Mouse (Mus musculus) adrenal gland (tissue): ENCODE results near the gene Krt6a.
"Not testable (repeated sequence)": the region's sequence is repeated elsewhere in the genome, so short reads cannot be mapped to it uniquely, and the experiment has no call there.

Experiments
- intact Hi-C: fragments of 180-260 bp; cut with DNase I; formaldehyde crosslinking; loops from one replicate; pipeline ENCODE4 v1.15.1; 2025
- long read RNA-seq, 2 experiments: library from polyadenylated mRNA; unstranded; transcript quantifications; one replicate each; pipeline ENCODE4 v2.0.0; 2020; ENCODE audit warnings: borderline replicate concordance in 1 of 2; ENCODE audit not compliant: insufficient replicate concordance in 1 of 2

The Krt6a gene
- long read RNA-seq, experiment 1: 0 reads
- long read RNA-seq, experiment 2: 0 reads

- intact Hi-C loops: no loop called here
These were observed at the start of gene Krt6a for GRCm38 (mm10) chr15:101694207-101694606. TSS of gene Krt6a (minus strand) at chr15:101694307.

GRCm38 (mm10) chr15:101742711-101743110 lies 48.6 kb upstream of the Krt6a start, which contains the start of gene Krt71:
TSS of gene Krt71 (minus strand) at chr15:101743109.
- intact Hi-C loops: no loop called here

- intact Hi-C loops: no loop called here
These were observed 43.7 kb upstream of the Krt6a start for GRCm38 (mm10) chr15:101737786-101738185.

- intact Hi-C loops: no loop called here
These were observed 36.5 kb upstream of the Krt6a start for GRCm38 (mm10) chr15:101730653-101731052.

GRCm38 (mm10) chr15:101724686-101725085 lies 30.6 kb upstream of the Krt6a start:
- intact Hi-C loops: no loop called here

- intact Hi-C loops: no loop called here
These were observed 21.7 kb upstream of the Krt6a start for GRCm38 (mm10) chr15:101715831-101716230.

- intact Hi-C loops: no loop called here
These were observed 20.2 kb upstream of the Krt6a start for GRCm38 (mm10) chr15:101714356-101714755.

- intact Hi-C loops: no loop called here
These were observed 19.6 kb upstream of the Krt6a start for GRCm38 (mm10) chr15:101713731-101714130.

- intact Hi-C loops: no loop called here
These were observed 18.6 kb upstream of the Krt6a start, which contains the start of gene Krt5 for GRCm38 (mm10) chr15:101712720-101713119. TSS of gene Krt5 (minus strand) at chr15:101712898.

- intact Hi-C loops: no loop called here
These were observed 14.6 kb upstream of the Krt6a start for GRCm38 (mm10) chr15:101708683-101709082.

GRCm38 (mm10) chr15:101707454-101707853 lies 13.3 kb upstream of the Krt6a start:
- intact Hi-C loops: no loop called here

- intact Hi-C loops: no loop called here
These were observed 10.0 kb upstream of the Krt6a start for GRCm38 (mm10) chr15:101704066-101704465.

- intact Hi-C loops: no loop called here
These were observed 8.3 kb upstream of the Krt6a start for GRCm38 (mm10) chr15:101702380-101702779.

- intact Hi-C loops: no loop called here
These were observed 5.8 kb upstream of the Krt6a start for GRCm38 (mm10) chr15:101699866-101700265.

GRCm38 (mm10) chr15:101699192-101699591 lies 5.1 kb upstream of the Krt6a start:
- intact Hi-C loops: no loop called here

GRCm38 (mm10) chr15:101697326-101698188 lies 3.5 kb upstream of the Krt6a start:
- intact Hi-C loops: no loop called here

- intact Hi-C loops: not testable (repeated sequence)
These were observed 3.6 kb downstream of the Krt6a start for GRCm38 (mm10) chr15:101690460-101690859.

- intact Hi-C loops: no loop called here
These were observed 5.9 kb downstream of the Krt6a start for GRCm38 (mm10) chr15:101688161-101688560.

- intact Hi-C loops: no loop called here
These were observed 13.9 kb downstream of the Krt6a start, which contains the start of gene Krt6b for GRCm38 (mm10) chr15:101680187-101680586. TSS of gene Krt6b (minus strand) at chr15:101680287.

GRCm38 (mm10) chr15:101675978-101676377 lies 18.1 kb downstream of the Krt6a start:
- intact Hi-C loops: no loop called here

GRCm38 (mm10) chr15:101652736-101653265 lies 41.3 kb downstream of the Krt6a start:
- intact Hi-C loops: no loop called here

- intact Hi-C loops: no loop called here
These were observed 46.8 kb downstream of the Krt6a start, which contains the start of gene Gm5478 for GRCm38 (mm10) chr15:101647280-101647679. TSS of gene Gm5478 (minus strand) at chr15:101647380.
